Mouse (Mus musculus) ES-E14 (cell line): Measurements from ENCODE around the gene Ppp1r16b. TPM values are rescaled to one million over a fixed set of nuclear protein-coding genes. Genes with fewer than 3 reads are reported as not detected.

Source experiments
- DNase-seq: peaks from one replicate; pipeline ENCODE4 v3.0.0-alpha.2; 2013; ENCODE audit warnings: low read depth, low spot score
- H3K27ac ChIP-seq: 2 replicates; pipeline ENCODE4 v1.5.1; 2012; ENCODE audit warnings: low read depth, mild to moderate bottlenecking, low read length, moderate library complexity, mixed read lengths; ENCODE audit not compliant: poor library complexity, insufficient read depth, severe bottlenecking
- H3K36me3 ChIP-seq: 2 replicates; pipeline ENCODE4 v1.6.1; 2012; ENCODE audit warnings: mild to moderate bottlenecking, low read length, moderate library complexity, mixed read lengths; ENCODE audit not compliant: control insufficient read depth, poor library complexity, insufficient read depth, severe bottlenecking
- H3K4me1 ChIP-seq, 2 experiments: fragments of 150-350 bp in 1 of 2; sonication (generic) in 1 of 2; 2 replicates each; pipeline ENCODE4 v1.6.1; 2012; ENCODE audit warnings: low read length in 2 of 2, mild to moderate bottlenecking in 1 of 2, mixed read lengths in 1 of 2; ENCODE audit not compliant: control insufficient read depth in 2 of 2, insufficient read depth in 2 of 2, poor library complexity in 1 of 2
- H3K4me3 ChIP-seq, 2 experiments: fragments of 150-350 bp in 1 of 2; sonication (generic) in 1 of 2; 2 replicates each; pipeline ENCODE4 v1.5.1; 2012; ENCODE audit warnings: low read length in 2 of 2, low read depth in 1 of 2, mild to moderate bottlenecking in 1 of 2, mixed read lengths in 1 of 2; ENCODE audit not compliant: insufficient read depth in 1 of 2, poor library complexity in 1 of 2, severe bottlenecking in 1 of 2
- H3K9ac ChIP-seq: 2 replicates; pipeline ENCODE4 v1.6.1; 2012; ENCODE audit warnings: low read depth, mild to moderate bottlenecking, low read length, mixed read lengths; ENCODE audit not compliant: poor library complexity, insufficient read depth, severe bottlenecking
- H3K9me3 ChIP-seq: fragments of 150-350 bp; sonication (generic); 2 replicates; pipeline ENCODE4 v1.6.1; 2012; ENCODE audit warnings: low read depth, mild to moderate bottlenecking, low read length; ENCODE audit not compliant: control insufficient read depth, insufficient read depth
- CHD2 ChIP-seq: IDR thresholded peaks from 2 replicates; pipeline ENCODE4 v1.6.1; 2014; ENCODE audit warnings: mild to moderate bottlenecking, low read depth, low read length, inconsistent platforms
- HCFC1 ChIP-seq: IDR thresholded peaks from 2 replicates; pipeline ENCODE4 v1.6.1; 2012; ENCODE audit warnings: low read length, inconsistent platforms, borderline replicate concordance; ENCODE audit not compliant: insufficient read depth
- MAFK ChIP-seq: IDR thresholded peaks from 2 replicates; pipeline ENCODE4 v1.6.1; 2014; ENCODE audit warnings: mild to moderate bottlenecking, low read depth, low read length, inconsistent platforms; ENCODE audit not compliant: insufficient read depth
- ZC3H11A ChIP-seq: IDR thresholded peaks from 2 replicates; pipeline ENCODE4 v1.6.1; 2012; ENCODE audit warnings: low read depth, mild to moderate bottlenecking, inconsistent platforms, low read length, borderline replicate concordance
- ZNF384 ChIP-seq: IDR thresholded peaks from 2 replicates; pipeline ENCODE4 v1.6.1; 2012; ENCODE audit warnings: low read depth, low read length, inconsistent platforms
- in situ Hi-C, 2 experiments: fragments of 600-800 bp; cut with MboI; formaldehyde crosslinking; loops; one replicate each; pipeline ENCODE4 v1.15.1; 2025; ENCODE audit warnings: low sequenced_read_pairs in 2 of 2, inconsistent platforms in 1 of 2; ENCODE audit not compliant: unreplicated experiment in 2 of 2
- total RNA-seq: library from RNA; depleted of rRNA; stranded (reverse); fragments of 300-350 nt; gene quantifications from 2 replicates; pipeline ENCODE4 v1.2.3, GENCODE M21; 2012

The Ppp1r16b gene
- total RNA-seq, 1 experiment = 1.2 TPM

- DNase-seq = no peak
- peak overlapping the region; percentile 82 for H3K27ac ChIP-seq
- H3K9me3 ChIP-seq = no peaks in the 10 kb centered on the region
- H3K36me3 ChIP-seq = no peaks in the 10 kb centered on the region
- H3K4me1 ChIP-seq = peaks cover 0 to 10% of the 10 kb centered on the region in 2 experiments; a peak in 2 of 4 replicates
- in situ Hi-C loops = no loop called here
- peak overlapping the region; percentile 91 for H3K9ac ChIP-seq
- TF ChIP-seq MAFK (no peak), HCFC1 (no peak; the same call in 1 of the 2 replicates), ZNF384 (no peak), ZC3H11A (no peak), CHD2 (no peak)
- H3K4me3 ChIP-seq = peak overlapping the region; percentile 89 to 92
Observed at GRCm38 (mm10) chr2:158795043-158795442, 129.8 kb downstream of the Ppp1r16b start.

DNA sequence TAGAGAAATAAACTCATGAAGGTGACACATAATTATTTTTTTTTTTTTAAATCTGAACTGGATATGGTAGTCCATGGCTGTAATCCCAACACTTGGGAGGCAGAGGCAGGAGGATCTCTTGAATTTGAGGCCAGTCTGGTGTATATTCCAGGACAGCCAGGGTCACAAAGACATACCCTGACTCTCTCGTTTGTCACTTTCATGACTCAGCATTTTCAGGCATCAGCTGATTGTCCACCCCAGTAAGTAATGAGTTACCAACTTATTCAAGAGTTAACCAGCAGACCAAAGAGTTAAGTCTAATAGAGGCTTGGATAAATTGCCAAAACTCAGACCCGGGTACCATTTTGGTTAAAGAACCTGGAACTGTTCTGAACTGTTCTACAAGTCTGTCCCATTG is 130.7 kb downstream of the Ppp1r16b start:
- DNase-seq = no peak
- Histone ChIP-seq H3K27ac (no peak overlapping the region; the same call in 1 of the 2 replicates), H3K9me3 (no peaks in the 10 kb centered on the region), H3K4me3 (no peak overlapping the region; a peak in 1 of 4 replicates), H3K4me1 (peaks cover 2 to 17% of the 10 kb centered on the region in 2 experiments; a peak in 2 of 4 replicates), H3K9ac (peak overlapping the region; percentile 7; the same call in 1 of the 2 replicates), H3K36me3 (no peaks in the 10 kb centered on the region; the same call in 1 of the 2 replicates)
- TF ChIP-seq MAFK (peak; percentile 93), HCFC1 (no peak), ZNF384 (no peak)
- in situ Hi-C loops = no loop called here

- in situ Hi-C loops = no loop called here
Observed at GRCm38 (mm10) chr2:158799328-158799727, 134.1 kb downstream of the Ppp1r16b start.

GRCm38 (mm10) chr2:158800788-158801187 is 135.6 kb downstream of the Ppp1r16b start:
- DNase-seq = peak; percentile 46
- Histone ChIP-seq H3K4me1 (peaks cover 2 to 22% of the 10 kb centered on the region in 2 experiments; a peak in 2 of 4 replicates), H3K36me3 (peaks cover 26% of the 10 kb centered on the region), H3K27ac (no peak overlapping the region; the same call in 1 of the 2 replicates), H3K9ac (no peak overlapping the region; the same call in 1 of the 2 replicates), H3K4me3 (no peak overlapping the region), H3K9me3 (no peaks in the 10 kb centered on the region)
- in situ Hi-C loops = no loop called here
- TF ChIP-seq ZNF384 = no peak
- TF ChIP-seq CHD2 = no peak
- no peak for TF ChIP-seq HCFC1
- no peak for TF ChIP-seq ZC3H11A
- TF ChIP-seq MAFK = no peak

More at GRCm38 (mm10) chr2:158799328-158799727, 134.1 kb downstream of the Ppp1r16b start:
- Histone ChIP-seq H3K9ac (peak overlapping the region; percentile 1; the same call in 1 of the 2 replicates), H3K4me1 (peaks cover 2 to 22% of the 10 kb centered on the region in 2 experiments; a peak in 2 of 4 replicates), H3K27ac (peak overlapping the region; percentile 45; the same call in 1 of the 2 replicates), H3K4me3 (no peak overlapping the region), H3K9me3 (no peaks in the 10 kb centered on the region), H3K36me3 (peaks cover 24% of the 10 kb centered on the region)
- TF ChIP-seq ZC3H11A = no peak
- TF ChIP-seq MAFK = no peak
- TF ChIP-seq HCFC1 = no peak
- TF ChIP-seq ZNF384 = no peak
- no peak for TF ChIP-seq CHD2
- DNase-seq = no peak

DNA sequence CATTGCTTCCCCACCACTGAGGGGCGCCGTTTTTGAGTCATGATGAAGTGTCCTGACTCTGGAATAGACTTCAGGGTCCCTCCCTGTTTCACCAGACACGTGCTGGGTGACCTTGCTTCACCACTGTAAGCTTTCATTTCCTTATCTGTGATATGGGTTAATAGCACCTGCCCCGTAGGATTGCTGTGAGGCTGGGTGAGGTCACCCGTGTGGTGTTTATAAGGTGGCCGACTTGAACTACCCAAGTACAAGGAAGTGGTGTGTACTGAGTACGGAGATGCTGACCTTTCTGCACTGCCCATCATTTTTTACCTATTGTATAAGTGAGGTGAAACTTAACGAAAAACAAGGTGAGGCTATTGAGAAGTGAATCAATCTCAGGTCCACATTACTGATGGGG is 138.4 kb downstream of the Ppp1r16b start:
- peaks cover 29% of the 10 kb centered on the region for H3K36me3 ChIP-seq
- no peak for DNase-seq
- no peak overlapping the region for H3K27ac ChIP-seq
- peaks cover 2 to 17% of the 10 kb centered on the region in 2 experiments; a peak in 2 of 4 replicates for H3K4me1 ChIP-seq
- H3K9ac ChIP-seq = no peak overlapping the region
- no peak overlapping the region for H3K4me3 ChIP-seq
- no peaks in the 10 kb centered on the region for H3K9me3 ChIP-seq
- in situ Hi-C loops = no loop called here
- TF ChIP-seq ZC3H11A (no peak), HCFC1 (no peak), ZNF384 (no peak), CHD2 (no peak), MAFK (no peak)
